Mouse (Mus musculus) olfactory bulb, adult 2 months (tissue): ENCODE measurements around the gene Iqgap2. TPM values are rescaled to one million over a fixed set of nuclear protein-coding genes. Genes with fewer than 3 reads are reported as not detected.
A peak's percentile ranks its signal among the peaks of the same experiment; 100 is the strongest.

Experiments used
- H3K27ac ChIP-seq: fragments of 200-500 bp; 2 replicates; pipeline ENCODE4 v1.5.1; 2012; ENCODE audit warnings: low read depth, low read length; ENCODE audit not compliant: insufficient read depth
- H3K4me1 ChIP-seq: fragments of 200-500 bp; 2 replicates; pipeline ENCODE4 v1.6.1; 2012; ENCODE audit warnings: low read length; ENCODE audit not compliant: control insufficient read depth, insufficient read depth
- H3K4me3 ChIP-seq: fragments of 200-500 bp; 2 replicates; pipeline ENCODE4 v1.5.1; 2012; ENCODE audit warnings: mild to moderate bottlenecking, low read depth, low read length, moderate library complexity; ENCODE audit not compliant: insufficient read depth
- CTCF ChIP-seq: fragments of 200-500 bp; IDR thresholded peaks from 2 replicates; pipeline ENCODE4 v1.5.1; 2012; ENCODE audit warnings: low read depth, mild to moderate bottlenecking, low read length, moderate library complexity; ENCODE audit not compliant: insufficient read depth
- POLR2A ChIP-seq: fragments of 200-500 bp; IDR thresholded peaks from 2 replicates; pipeline ENCODE4 v1.6.1; 2012; ENCODE audit warnings: mild to moderate bottlenecking, low read depth, low read length, moderate library complexity; ENCODE audit not compliant: insufficient read depth
- WGBS: fragments of 180-500 bp; shearing (Covaris S2); methylation state at CpG from one replicate; pipeline ENCODE4 v1.1.7; 2018; 5-methylcytosine and 5-hydroxymethylcytosine counted together
- polyA plus RNA-seq: library from polyadenylated mRNA; stranded (reverse); fragments of >200 nt; gene quantifications from 2 replicates; pipeline ENCODE4 v1.2.4, GENCODE M21; 2012; ENCODE audit warnings: low replicate concordance; ENCODE audit not compliant: missing spikeins, insufficient read depth, insufficient read length

Gene Iqgap2
- polyA plus RNA-seq, 1 experiment: not detected

GRCm38 (mm10) chr13:95752386-95752785, 139.3 kb downstream of the Iqgap2 start:
- WGBS: 95% methylated on average over 9 of the region's 9 CpGs
- H3K4me1 ChIP-seq: no peaks in the 10 kb centered on the region
- TF ChIP-seq CTCF: no peak
- TF ChIP-seq POLR2A: no peak
- H3K27ac ChIP-seq: no peak overlapping the region
- H3K4me3 ChIP-seq: no peak overlapping the region

GRCm38 (mm10) chr13:95747541-95747940, 144.2 kb downstream of the Iqgap2 start:
- Histone ChIP-seq H3K4me1 (no peaks in the 10 kb centered on the region), H3K4me3 (no peak overlapping the region), H3K27ac (no peak overlapping the region)
- no peak for TF ChIP-seq POLR2A
- no peak for TF ChIP-seq CTCF
- 90% methylated on average over 11 of the region's 11 CpGs for WGBS

GRCm38 (mm10) chr13:95747101-95747500, 144.6 kb downstream of the Iqgap2 start:
- TF ChIP-seq POLR2A (no peak), CTCF (no peak)
- 91% methylated on average over 7 of the region's 7 CpGs for WGBS
- H3K27ac ChIP-seq: no peak overlapping the region
- H3K4me1 ChIP-seq: no peaks in the 10 kb centered on the region
- no peak overlapping the region for H3K4me3 ChIP-seq

- Histone ChIP-seq H3K4me1 (no peaks in the 10 kb centered on the region), H3K4me3 (no peak overlapping the region), H3K27ac (no peak overlapping the region)
- 17% methylated on average over 6 of the region's 6 CpGs for WGBS
- TF ChIP-seq CTCF (peak; percentile 54; the same call in 1 of the 2 replicates), POLR2A (no peak)
Observed at GRCm38 (mm10) chr13:95746509-95746908, 145.2 kb downstream of the Iqgap2 start.

GRCm38 (mm10) chr13:95745451-95745850, 146.3 kb downstream of the Iqgap2 start:
- no peak for TF ChIP-seq POLR2A
- no peak for TF ChIP-seq CTCF
- Histone ChIP-seq H3K4me1 (no peaks in the 10 kb centered on the region), H3K4me3 (no peak overlapping the region), H3K27ac (no peak overlapping the region)
- WGBS: 95% methylated on average over 4 of the region's 4 CpGs

- Histone ChIP-seq H3K27ac (no peak overlapping the region), H3K4me1 (no peaks in the 10 kb centered on the region), H3K4me3 (no peak overlapping the region)
- TF ChIP-seq CTCF: no peak
- 93% methylated on average over 9 of the region's 9 CpGs for WGBS
Observed at GRCm38 (mm10) chr13:95742881-95743466, 148.7 kb downstream of the Iqgap2 start.

- Histone ChIP-seq H3K4me1 (no peaks in the 10 kb centered on the region), H3K27ac (no peak overlapping the region), H3K4me3 (no peak overlapping the region)
- 96% methylated on average over 11 of the region's 11 CpGs for WGBS
- TF ChIP-seq CTCF: no peak
- no peak for TF ChIP-seq POLR2A
Observed at GRCm38 (mm10) chr13:95741813-95742689, 149.7 kb downstream of the Iqgap2 start.

GRCm38 (mm10) chr13:95739651-95740050, 152.1 kb downstream of the Iqgap2 start:
- Histone ChIP-seq H3K4me1 (no peaks in the 10 kb centered on the region), H3K27ac (no peak overlapping the region), H3K4me3 (no peak overlapping the region)
- WGBS: 62% methylated on average over 5 of the region's 5 CpGs
- no peak for TF ChIP-seq CTCF
- TF ChIP-seq POLR2A: no peak

- Histone ChIP-seq H3K27ac (no peak overlapping the region), H3K4me1 (no peaks in the 10 kb centered on the region), H3K4me3 (no peak overlapping the region)
- 89% methylated on average over 4 of the region's 4 CpGs for WGBS
- no peak for TF ChIP-seq CTCF
- TF ChIP-seq POLR2A: no peak
Observed at GRCm38 (mm10) chr13:95730491-95730890, 161.2 kb downstream of the Iqgap2 start.
